Mouse (Mus musculus): ENCODE results near the gene Gm16503.
"Not testable (repeated sequence)": the region's sequence is repeated elsewhere in the genome, so short reads cannot be mapped to it uniquely, and the experiment has no call there.

- TF ChIP-seq POLR2A, CTCF (IDR thresholded peaks at IDR 0.05; ENCODE audit: insufficient read depth, low read depth, low read length): not testable (repeated sequence)
Observed at GRCm38 (mm10) chr4:147554361-147554760, 14.3 kb downstream of the Gm16503 start.

Data from olfactory bulb, adult 2 months (tissue).